Mouse (Mus musculus) right cerebral cortex, postnatal 14 days (tissue): ENCODE data around the gene Ffar3.
"Not testable (repeated sequence)": the region's sequence is repeated elsewhere in the genome, so short reads cannot be mapped to it uniquely, and the experiment has no call there.

Source experiments
- DNase-seq: peaks from one replicate; pipeline ENCODE4 v3.0.0; 2022

The Ffar3 gene

GRCm38 (mm10) chr7:30842092-30842491 lies 13.9 kb downstream of the Ffar3 start:
- no peak for DNase-seq

DNA sequence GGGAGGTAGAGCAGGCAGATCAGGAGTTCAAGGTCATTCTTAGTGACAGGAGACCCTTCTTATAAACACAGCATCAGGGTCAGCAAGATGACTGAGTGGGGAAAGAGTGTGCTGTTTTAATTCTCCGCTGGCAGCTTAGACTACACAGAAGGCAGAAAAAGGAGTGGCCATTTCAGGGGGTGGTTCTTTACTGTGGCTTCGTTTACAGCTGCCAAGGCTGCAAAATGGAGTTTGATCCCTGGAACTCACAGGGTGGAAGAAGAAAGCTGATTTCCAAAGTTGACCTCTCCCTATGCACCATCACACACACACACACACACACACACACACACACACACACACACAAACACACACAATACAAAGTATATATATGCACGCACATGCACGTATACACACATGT lies 14.6 kb downstream of the Ffar3 start:
- DNase-seq = no peak

DNA sequence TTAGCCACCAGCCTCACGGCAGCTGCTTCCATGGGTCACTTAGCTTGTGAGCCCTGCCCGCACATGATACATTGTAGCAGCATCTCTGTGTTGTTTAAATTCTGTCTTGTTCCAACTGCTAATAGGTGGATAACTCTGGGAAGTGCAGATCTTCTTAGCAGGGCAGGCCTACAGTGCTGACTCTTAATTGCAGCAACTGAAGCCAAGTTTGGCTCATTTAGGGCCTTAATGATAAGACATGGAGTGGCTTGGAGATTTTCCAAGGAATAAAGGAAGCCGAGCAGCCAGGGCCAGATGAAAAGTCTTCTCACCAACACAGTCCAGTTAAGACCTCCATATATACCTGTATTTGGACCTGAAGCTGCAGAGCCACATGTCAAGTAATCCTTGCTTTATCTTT lies 15.7 kb downstream of the Ffar3 start:
- DNase-seq = no peak

DNA sequence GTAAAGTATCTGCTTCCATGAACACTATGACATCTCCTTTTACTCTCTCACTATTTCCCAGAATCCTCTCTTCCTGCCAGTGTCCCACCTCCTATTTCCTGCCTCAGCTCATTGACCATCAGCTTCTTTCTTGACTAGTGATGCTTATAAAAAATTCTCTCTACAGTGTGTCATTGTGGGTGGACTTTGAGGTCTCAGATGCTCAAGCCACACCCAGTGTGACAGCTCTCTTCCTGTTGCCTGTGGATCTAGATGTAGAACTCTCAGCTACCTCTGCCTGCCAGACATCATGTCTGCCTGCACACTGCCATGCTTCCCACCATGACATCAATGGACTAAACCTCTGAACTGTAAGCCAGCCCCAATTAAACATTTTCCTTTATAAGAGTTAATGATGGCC lies 18.7 kb downstream of the Ffar3 start:
- DNase-seq = no peak

- not testable (repeated sequence) for DNase-seq
Measured at GRCm38 (mm10) chr7:30832684-30833083, 23.3 kb downstream of the Ffar3 start.

DNA sequence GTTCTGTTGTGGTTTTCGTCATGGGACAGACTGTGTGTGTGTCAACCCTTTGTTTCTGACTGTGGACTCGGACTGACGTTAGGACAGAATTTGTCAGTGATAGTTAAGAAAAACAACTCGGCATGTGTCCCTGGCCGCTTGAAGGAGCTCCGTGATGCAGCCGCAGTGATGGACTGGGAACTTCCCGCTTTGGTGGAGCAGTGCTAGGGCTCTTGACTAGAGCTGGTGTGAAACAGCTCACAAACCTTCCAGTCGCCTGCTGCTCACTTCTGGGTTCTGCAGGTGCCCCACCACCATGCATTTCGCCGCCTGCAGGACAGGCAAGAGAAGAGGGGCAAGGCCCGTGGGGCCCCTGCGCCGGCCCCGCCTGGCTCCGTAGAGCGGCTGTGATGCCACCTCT lies 23.7 kb downstream of the Ffar3 start:
- DNase-seq = no peak

DNA sequence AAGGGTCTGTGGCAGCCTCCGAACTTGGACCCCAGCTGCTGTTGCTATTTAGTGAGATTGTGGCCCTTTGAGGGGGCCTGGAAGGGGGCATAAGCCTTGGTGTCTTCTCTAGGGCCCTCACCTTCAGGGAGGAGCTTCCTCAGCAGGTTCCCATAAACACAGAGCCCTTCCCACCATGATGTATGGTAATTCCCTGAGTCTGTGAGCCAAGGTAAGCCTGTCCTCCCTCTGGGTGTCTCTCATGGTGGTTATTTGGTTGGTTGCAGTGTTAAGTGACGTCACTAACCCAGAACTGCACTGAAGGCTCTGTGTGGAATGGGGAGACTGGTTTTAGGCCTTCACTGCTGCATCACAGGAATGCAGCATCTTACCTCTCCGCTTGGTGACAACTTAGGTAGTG lies 26.6 kb downstream of the Ffar3 start:
- no peak for DNase-seq

DNA sequence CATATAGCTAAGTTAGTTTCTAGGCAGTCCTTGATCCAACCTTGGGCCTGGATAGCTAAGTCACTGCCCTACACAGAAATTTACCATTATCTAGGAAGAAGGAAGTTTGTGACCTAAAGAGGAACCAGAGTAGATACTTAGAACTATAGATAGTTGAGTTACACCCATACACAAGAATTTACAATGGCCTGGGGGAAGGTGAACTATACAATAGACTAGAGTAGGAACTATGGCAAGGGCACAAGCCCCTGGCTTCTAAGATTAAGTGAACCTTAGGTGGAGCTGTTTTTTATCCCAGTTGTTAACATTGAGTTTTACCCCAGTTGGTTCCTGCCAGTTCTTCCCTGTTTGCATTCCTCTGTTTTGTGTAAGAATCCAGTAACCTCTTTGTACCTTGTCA lies 27.1 kb downstream of the Ffar3 start:
- DNase-seq = not testable (repeated sequence)

DNA sequence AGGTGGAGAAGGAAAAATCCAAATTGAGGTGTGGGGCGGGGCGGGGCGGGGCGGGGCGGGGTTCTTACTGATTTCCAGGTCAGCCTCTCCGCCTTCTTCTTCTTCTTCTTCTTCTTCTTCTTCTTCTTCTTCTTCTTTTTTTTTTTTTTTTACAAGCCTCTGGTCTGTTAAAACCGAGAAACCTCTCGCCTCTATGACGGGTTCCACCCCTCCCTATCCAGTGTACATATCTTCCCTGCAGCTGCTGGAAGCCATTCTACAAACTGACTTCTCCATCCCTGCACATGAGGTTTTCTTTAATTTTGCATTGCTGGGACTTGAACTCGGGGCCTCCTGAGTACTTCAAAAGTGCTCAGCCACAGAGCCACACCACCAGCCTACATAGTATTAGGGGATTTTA lies 29.3 kb downstream of the Ffar3 start:
- no peak for DNase-seq

GRCm38 (mm10) chr7:30824306-30824705 lies 31.7 kb downstream of the Ffar3 start:
- no peak for DNase-seq

DNA sequence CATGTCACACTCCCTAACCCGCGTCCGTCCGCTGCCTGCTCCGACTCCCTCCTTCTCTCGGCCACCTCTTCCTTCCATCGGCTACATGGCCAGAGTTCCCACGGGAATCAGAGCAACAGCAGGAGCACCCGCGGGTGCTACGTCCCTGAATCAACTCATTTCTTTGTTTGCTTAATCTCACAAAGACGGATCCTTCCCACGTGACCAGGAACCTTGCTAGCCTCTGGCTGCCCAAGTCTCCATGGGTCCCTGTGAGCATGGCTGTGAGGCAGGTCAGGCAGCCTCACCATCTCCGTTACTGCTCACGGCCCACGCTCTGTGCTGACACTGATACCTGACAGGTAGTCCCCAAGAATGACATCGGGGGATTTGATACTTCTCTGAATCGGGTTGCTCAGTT lies 32.3 kb downstream of the Ffar3 start, which contains the start of gene Ffar2:
Gene Ffar2 (minus strand): TSS at position 101 of the 400 bp plus-strand sequence.
- DNase-seq = no peak

- DNase-seq = no peak
Measured at GRCm38 (mm10) chr7:30821532-30821931, 34.4 kb downstream of the Ffar3 start.

DNA sequence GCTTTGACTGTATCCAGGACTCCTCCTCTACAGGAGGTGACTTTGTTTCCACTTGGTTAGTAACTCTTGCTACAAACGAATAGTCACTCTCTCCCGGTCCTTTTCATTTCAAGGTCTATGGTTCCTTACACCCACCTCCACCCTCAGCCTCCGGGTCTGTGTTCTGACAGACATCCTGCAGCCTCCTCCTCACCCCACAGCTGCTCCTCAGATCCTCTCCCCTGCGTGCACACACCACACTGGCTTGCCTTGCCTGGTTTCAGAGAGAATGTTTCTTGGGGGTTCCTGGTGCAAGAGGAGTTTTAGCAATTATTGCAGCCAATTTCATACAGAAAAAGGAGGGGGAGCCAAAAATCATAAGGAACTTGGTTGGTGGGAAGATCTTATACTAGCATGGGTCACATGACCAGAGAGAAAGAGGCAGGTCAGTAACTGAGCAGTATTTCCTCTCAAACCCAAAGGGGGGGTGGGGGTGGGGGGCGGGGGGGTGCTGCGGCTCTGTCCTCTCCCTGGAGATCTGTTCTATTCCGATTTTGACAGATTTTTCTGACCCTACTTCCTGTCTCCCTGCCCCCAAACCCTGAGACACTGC lies 35.0 kb downstream of the Ffar3 start:
- no peak for DNase-seq

- DNase-seq = no peak
Measured at GRCm38 (mm10) chr7:30820131-30820530, 35.8 kb downstream of the Ffar3 start.

DNA sequence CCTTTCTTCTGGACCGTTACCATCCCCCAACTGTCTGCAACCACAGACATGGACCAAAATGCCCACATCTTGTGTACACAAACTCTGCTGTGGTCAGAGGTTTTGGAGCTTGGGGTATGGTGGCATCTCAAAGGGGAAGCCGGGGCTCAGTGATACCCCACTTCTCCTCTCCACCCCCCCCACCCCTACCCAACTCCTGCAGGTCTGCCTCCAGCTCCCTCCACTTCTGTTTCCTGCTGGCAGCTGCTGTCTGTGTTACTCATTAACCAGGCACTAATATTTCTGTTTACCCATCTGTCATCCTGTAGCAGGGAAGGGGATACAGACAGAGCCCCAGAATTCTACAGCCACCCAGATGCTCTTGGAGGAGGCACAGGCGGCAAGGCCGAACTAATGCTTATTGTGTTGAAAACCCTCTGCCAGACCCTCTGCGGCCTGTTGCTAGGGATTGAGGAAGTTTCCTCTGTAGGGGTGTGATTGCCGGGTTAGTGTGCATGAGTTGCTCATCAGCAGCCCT lies 43.6 kb downstream of the Ffar3 start:
- DNase-seq = no peak

GRCm38 (mm10) chr7:30811757-30812290 lies 44.2 kb downstream of the Ffar3 start:
- DNase-seq = no peak

DNA sequence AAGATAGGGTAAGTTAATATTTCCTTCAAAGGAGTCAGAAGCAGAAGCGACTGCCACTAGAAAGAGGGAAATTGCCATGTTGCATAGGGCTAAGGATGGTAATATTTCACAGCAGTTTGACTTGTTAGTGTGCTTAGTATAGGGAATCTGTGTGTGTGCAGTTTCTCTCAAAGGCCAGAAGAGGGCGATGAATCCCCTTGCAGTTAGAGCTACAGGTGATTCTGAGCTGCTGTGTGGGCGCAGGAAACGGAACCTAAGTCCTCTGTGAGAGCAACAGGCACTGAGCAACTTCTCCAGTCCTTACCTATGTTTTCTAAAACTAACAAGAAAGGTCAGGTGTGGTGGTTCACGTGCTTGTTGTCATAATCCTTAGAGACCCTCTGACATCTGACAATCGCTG lies 45.7 kb downstream of the Ffar3 start:
- no peak for DNase-seq

GRCm38 (mm10) chr7:30805924-30806323 lies 50.1 kb downstream of the Ffar3 start:
- no peak for DNase-seq
